Mouse (Mus musculus) ES-E14 (cell line): Measurements from ENCODE around the gene Nfe2l1.

ENCODE experiments used
- CHD2 ChIP-seq: IDR thresholded peaks from 2 replicates; pipeline ENCODE4 v1.6.1; 2014; ENCODE audit warnings: mild to moderate bottlenecking, low read depth, low read length, inconsistent platforms
- HCFC1 ChIP-seq: IDR thresholded peaks from 2 replicates; pipeline ENCODE4 v1.6.1; 2012; ENCODE audit warnings: low read length, inconsistent platforms, borderline replicate concordance; ENCODE audit not compliant: insufficient read depth
- MAFK ChIP-seq: IDR thresholded peaks from 2 replicates; pipeline ENCODE4 v1.6.1; 2014; ENCODE audit warnings: mild to moderate bottlenecking, low read depth, low read length, inconsistent platforms; ENCODE audit not compliant: insufficient read depth
- ZC3H11A ChIP-seq: IDR thresholded peaks from 2 replicates; pipeline ENCODE4 v1.6.1; 2012; ENCODE audit warnings: low read depth, mild to moderate bottlenecking, inconsistent platforms, low read length, borderline replicate concordance
- ZNF384 ChIP-seq: IDR thresholded peaks from 2 replicates; pipeline ENCODE4 v1.6.1; 2012; ENCODE audit warnings: low read depth, low read length, inconsistent platforms

DNA sequence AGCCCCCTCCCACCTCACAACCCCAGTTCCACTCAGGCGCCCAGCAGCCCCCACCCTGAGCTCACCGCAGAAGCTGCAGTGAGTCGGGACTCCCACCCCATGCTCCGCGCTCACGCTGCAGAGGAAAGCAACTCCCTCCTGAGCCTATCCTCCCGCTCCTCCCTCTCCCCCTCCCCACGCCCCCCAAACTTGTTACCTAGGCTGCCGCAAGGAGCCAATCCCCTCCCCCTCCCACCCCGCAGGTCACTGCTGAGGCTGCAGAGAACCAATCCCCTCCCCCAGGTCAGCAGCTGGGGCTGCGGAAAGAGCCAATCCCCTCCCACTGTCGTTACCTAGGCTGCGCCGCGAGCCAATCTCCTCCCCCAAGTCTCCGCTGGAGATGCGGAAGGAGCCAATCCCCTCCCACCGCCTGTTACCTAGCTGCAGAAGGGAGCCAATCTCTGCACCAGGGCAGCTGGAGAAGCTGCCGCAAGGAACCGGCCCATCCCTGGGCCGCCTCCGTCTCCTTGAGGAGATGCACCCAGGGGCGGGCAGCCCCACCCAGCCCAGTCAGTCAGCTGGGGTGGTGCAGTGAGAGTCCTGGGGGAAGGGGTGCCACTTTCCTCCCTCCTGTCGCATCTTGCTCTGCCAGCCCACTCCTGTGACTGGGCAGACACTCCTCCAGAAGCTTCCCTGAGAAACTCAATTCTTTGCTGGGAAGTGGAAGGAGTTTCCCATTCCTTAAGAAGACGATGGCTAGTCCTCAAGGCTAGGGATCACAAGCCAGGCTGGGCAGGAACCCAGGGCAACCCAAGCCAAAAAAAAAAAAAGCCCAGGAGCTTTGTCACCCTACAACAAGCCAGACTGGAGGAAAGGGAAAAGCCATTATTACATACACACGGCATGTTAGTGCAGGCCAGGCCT lies 5.6 kb downstream of the Nfe2l1 start:
- no peak for TF ChIP-seq HCFC1
- peak; percentile 92 for TF ChIP-seq CHD2
- TF ChIP-seq ZNF384 = no peak
- no peak for TF ChIP-seq ZC3H11A
- TF ChIP-seq MAFK = no peak
